Mouse (Mus musculus) 416B (cell line): ENCODE measurements at regions not wholly inside any gene's neighbourhood (a gene's known extent, or its start where the extent isn't known, plus 50 kb on each side); places are given as distances from the start of the nearest gene placed in this dataset.
A peak's percentile ranks its signal among the peaks of the same experiment; 100 is the strongest.

Experiments used
- DNase-seq: peaks from one replicate; pipeline ENCODE4 v3.0.0; 2011; ENCODE audit warnings: low read depth

- no peak for DNase-seq
Measured at GRCm38 (mm10) chr3:52641226-52642181, 373.4 kb downstream of the Foxo1 start.

- no peak for DNase-seq
Measured at GRCm38 (mm10) chr3:52640250-52641147, 372.4 kb downstream of the Foxo1 start.

GRCm38 (mm10) chr3:52638816-52639215, 370.7 kb downstream of the Foxo1 start:
- DNase-seq = no peak

- DNase-seq = peak; percentile 90
Measured at GRCm38 (mm10) chr3:52634353-52634752, 366.2 kb downstream of the Foxo1 start.

GRCm38 (mm10) chr3:52633491-52634100, 365.5 kb downstream of the Foxo1 start:
- DNase-seq = no peak

- no peak for DNase-seq
Measured at GRCm38 (mm10) chr3:52632635-52633034, 364.5 kb downstream of the Foxo1 start.

- peak; percentile 62 for DNase-seq
Measured at GRCm38 (mm10) chr3:52630209-52630608, 362.1 kb downstream of the Foxo1 start.

GRCm38 (mm10) chr3:52625125-52625524, 357.0 kb downstream of the Foxo1 start:
- no peak for DNase-seq

GRCm38 (mm10) chr3:52622530-52622929, 354.4 kb downstream of the Foxo1 start:
- no peak for DNase-seq

GRCm38 (mm10) chr3:52621936-52622335, 353.8 kb downstream of the Foxo1 start:
- no peak for DNase-seq

- DNase-seq = no peak
Measured at GRCm38 (mm10) chr3:52618925-52619224, 350.7 kb downstream of the Foxo1 start.

- peak; percentile 3 for DNase-seq
Measured at GRCm38 (mm10) chr3:52618212-52618924, 350.2 kb downstream of the Foxo1 start.

- DNase-seq = no peak
Measured at GRCm38 (mm10) chr3:52617413-52618149, 349.4 kb downstream of the Foxo1 start.

- no peak for DNase-seq
Measured at GRCm38 (mm10) chr3:52611881-52612280, 343.7 kb downstream of the Foxo1 start.

- DNase-seq = no peak
Measured at GRCm38 (mm10) chr3:52610466-52610865, 342.3 kb downstream of the Foxo1 start.

- DNase-seq = peak; percentile 53
Measured at GRCm38 (mm10) chr3:52608086-52608426, 339.9 kb downstream of the Foxo1 start.

GRCm38 (mm10) chr3:52607379-52608085, 339.4 kb downstream of the Foxo1 start:
- peak; percentile 56 for DNase-seq

- no peak for DNase-seq
Measured at GRCm38 (mm10) chr3:52605261-52605771, 337.2 kb downstream of the Foxo1 start.

- DNase-seq = no peak
Measured at GRCm38 (mm10) chr3:52603244-52603704, 335.1 kb downstream of the Foxo1 start.
